Mouse (Mus musculus): ENCODE results near the gene Tril. TPM values are rescaled to one million over a fixed set of nuclear protein-coding genes. Genes with fewer than 3 reads are reported as not detected.

Tril gene
- total and polyA plus RNA-seq, 2 experiments from 2014 or later = 25.9 to 55.6 TPM

DNA sequence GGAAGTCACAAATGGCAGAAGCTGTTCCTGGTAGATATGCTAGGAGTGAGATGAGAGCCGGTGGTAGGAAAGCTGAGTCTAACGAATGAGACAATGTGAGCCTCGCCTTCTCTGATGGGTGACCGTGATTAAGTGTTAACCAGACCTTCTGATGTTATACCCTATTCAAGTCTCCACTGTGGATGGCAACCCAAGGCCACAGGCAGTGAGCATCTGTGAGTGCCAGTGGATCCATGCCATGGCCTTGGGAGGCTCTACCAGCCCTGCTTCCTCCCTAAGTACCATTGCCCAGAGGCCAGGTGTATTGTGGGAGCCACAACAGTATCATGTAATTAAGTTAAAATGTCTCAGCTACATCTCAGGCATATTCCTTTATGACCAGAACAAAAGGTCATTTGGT, 17.1 kb downstream of the Tril start:
- no peaks in the 10 kb centered on the region; the same call in 1 of the 2 replicates for H3K27me3 ChIP-seq (ENCODE audit: insufficient read depth, low read length)
- WGBS = 97% methylated on average over 4 of the region's 4 CpGs
- no peak overlapping the region for H3K9ac ChIP-seq (replicated peaks; ENCODE audit: low read length, poor library complexity, severe bottlenecking)
- H3K9me3 ChIP-seq (ENCODE audit: low read length) = no peaks in the 10 kb centered on the region
- no peaks in the 10 kb centered on the region for H3K36me3 ChIP-seq (ENCODE audit: insufficient read depth, low read length)
- H3K4me3 ChIP-seq (ENCODE audit: low read depth, low read length) = no peak overlapping the region
- ATAC-seq (ENCODE audit: low FRiP score) (no peak), DNase-seq (ENCODE audit: low spot score) (no peak)
- no peaks in the 10 kb centered on the region for H3K4me1 ChIP-seq (ENCODE audit: insufficient read depth, low read length)
- H3K27ac ChIP-seq (ENCODE audit: low read depth, low read length) = no peak overlapping the region
- H3K4me2 ChIP-seq (ENCODE audit: low read depth, low read length, poor library complexity, severe bottlenecking) = no peak overlapping the region
- TF ChIP-seq CTCF (IDR thresholded peaks at IDR 0.05) = no peak

DNA sequence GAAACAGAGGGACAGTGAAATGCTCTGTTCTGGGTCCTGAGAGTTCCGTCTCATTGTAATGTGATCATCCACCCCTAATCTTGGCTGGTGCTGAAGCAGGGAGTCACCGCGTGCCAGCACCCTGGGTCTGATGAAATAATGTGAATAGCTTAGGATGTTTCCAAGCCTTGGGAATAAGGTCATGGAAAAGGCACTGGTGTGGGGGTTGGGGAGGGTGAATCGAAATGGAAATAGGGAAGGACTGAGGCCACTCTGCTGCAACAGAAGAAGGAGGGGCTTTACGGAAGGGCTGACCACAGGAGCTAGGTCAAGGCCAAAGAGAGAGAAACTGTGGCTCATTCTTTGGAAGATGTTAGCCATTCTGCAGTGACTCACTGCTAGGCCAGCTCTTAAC, 18.7 kb downstream of the Tril start:
- Histone ChIP-seq H3K9ac (replicated peaks; ENCODE audit: low read length, poor library complexity, severe bottlenecking) (no peak overlapping the region), H3K9me3 (ENCODE audit: low read length) (no peaks in the 10 kb centered on the region), H3K4me2 (ENCODE audit: low read depth, low read length, poor library complexity, severe bottlenecking) (no peak overlapping the region), H3K27ac (ENCODE audit: low read depth, low read length) (no peak overlapping the region), H3K4me1 (ENCODE audit: insufficient read depth, low read length) (no peaks in the 10 kb centered on the region), H3K4me3 (ENCODE audit: low read depth, low read length) (no peak overlapping the region), H3K27me3 (ENCODE audit: insufficient read depth, low read length) (no peaks in the 10 kb centered on the region; the same call in 1 of the 2 replicates), H3K36me3 (ENCODE audit: insufficient read depth, low read length) (no peaks in the 10 kb centered on the region)
- no peak for ATAC-seq (ENCODE audit: low FRiP score)
- peak; percentile 29 for DNase-seq (ENCODE audit: low spot score)
- TF ChIP-seq CTCF (IDR thresholded peaks at IDR 0.05) = no peak
- WGBS = 66% methylated on average over 5 of the region's 5 CpGs

DNA sequence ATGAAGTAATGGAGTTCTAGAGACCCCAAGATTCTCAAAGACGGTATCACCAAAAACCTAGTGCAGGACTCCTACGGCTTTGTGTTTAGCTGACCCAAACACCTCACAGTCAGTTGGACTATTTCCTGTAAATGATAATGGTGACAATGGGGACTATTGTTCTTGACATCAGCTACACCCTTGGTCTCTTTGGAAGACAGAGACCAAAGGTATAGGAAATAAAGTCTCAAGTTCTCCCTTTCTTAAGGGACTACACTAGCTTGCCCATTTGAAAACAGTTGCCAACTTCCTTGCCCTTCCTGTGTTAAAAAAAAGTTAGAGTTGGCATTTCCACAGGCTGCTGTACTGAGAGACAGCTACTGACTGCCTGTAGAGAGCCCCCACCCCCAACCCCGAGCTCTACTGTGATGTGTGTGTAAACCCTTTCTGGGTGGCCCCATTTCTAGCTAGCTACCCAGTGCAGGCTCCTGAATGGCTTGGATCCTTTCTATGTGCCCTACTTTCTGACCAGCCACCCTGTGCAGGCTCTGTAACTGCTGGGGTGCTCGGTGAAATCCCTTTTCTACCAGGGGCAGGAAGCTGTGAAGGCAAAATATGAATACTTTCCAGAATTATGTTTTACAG, 19.2 kb downstream of the Tril start:
- H3K4me3 ChIP-seq (ENCODE audit: low read depth, low read length) = no peak overlapping the region
- H3K27ac ChIP-seq (ENCODE audit: low read depth, low read length) = no peak overlapping the region
- 69% methylated on average over 4 of the region's 4 CpGs for WGBS
- H3K36me3 ChIP-seq (ENCODE audit: insufficient read depth, low read length) = no peaks in the 10 kb centered on the region
- no peaks in the 10 kb centered on the region for H3K4me1 ChIP-seq (ENCODE audit: insufficient read depth, low read length)
- H3K4me2 ChIP-seq (ENCODE audit: low read depth, low read length, poor library complexity, severe bottlenecking) = no peak overlapping the region
- no peaks in the 10 kb centered on the region for H3K9me3 ChIP-seq (ENCODE audit: low read length)
- peak; percentile 60; the same call in 1 of the 2 replicates for ATAC-seq (ENCODE audit: low FRiP score)
- peak; percentile 55 for DNase-seq (ENCODE audit: low spot score)
- H3K27me3 ChIP-seq (ENCODE audit: insufficient read depth, low read length) = no peaks in the 10 kb centered on the region; the same call in 1 of the 2 replicates
- no peak overlapping the region for H3K9ac ChIP-seq (replicated peaks; ENCODE audit: low read length, poor library complexity, severe bottlenecking)
- no peak for TF ChIP-seq CTCF (IDR thresholded peaks at IDR 0.05)

DNA sequence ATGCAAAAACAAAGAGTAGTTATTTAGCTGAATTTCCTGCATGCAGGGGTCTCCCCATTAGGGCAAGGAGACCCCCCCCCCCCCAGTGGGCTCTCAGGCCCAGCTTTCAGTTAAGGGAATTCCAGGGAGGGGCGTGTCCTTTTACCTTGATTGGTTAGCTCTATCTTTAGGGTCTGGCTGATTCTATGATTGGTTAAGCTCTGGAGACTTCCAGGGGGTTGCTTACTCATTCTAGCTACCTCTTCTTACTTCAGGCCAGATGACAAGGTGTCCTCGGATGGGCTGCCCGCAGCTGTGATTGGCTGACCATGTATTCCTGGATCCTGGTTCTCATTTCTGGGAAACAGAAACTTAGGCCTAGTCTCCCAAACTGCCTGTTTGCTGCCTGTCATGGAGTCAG, 21.8 kb downstream of the Tril start:
- Histone ChIP-seq H3K9me3 (ENCODE audit: low read length) (no peaks in the 10 kb centered on the region), H3K9ac (replicated peaks; ENCODE audit: low read length, poor library complexity, severe bottlenecking) (no peak overlapping the region), H3K36me3 (ENCODE audit: insufficient read depth, low read length) (no peaks in the 10 kb centered on the region), H3K27ac (ENCODE audit: low read depth, low read length) (no peak overlapping the region), H3K4me3 (ENCODE audit: low read depth, low read length) (no peak overlapping the region), H3K4me1 (ENCODE audit: insufficient read depth, low read length) (no peaks in the 10 kb centered on the region), H3K27me3 (ENCODE audit: insufficient read depth, low read length) (peaks cover 3% of the 10 kb centered on the region; the same call in 1 of the 2 replicates), H3K4me2 (ENCODE audit: low read depth, low read length, poor library complexity, severe bottlenecking) (no peak overlapping the region)
- ATAC-seq (ENCODE audit: low FRiP score) (no peak), DNase-seq (ENCODE audit: low spot score) (no peak)
- no peak for TF ChIP-seq CTCF (IDR thresholded peaks at IDR 0.05)
- WGBS = 85% methylated on average over 3 of the region's 3 CpGs

DNA sequence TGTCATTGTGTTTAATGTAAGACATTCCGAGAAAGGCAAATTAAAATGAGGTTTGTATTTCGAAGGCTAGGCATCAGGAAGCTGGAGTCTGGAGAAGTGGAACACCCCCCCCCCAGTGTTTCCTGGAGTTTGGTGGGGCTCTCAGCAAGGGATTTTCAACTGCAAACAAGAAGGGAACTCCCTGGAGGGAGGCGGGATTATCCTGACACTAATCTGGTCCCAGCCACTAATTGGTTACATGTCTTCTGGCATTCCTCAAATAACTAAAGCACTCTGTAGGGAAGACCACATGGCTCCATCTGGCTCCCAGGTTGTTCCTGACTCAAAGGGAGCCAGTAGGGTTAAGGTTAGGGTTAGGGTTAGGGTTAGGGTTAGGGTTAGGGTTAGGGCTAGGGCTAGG, 23.8 kb downstream of the Tril start:
- no peak overlapping the region for H3K9ac ChIP-seq (replicated peaks; ENCODE audit: low read length, poor library complexity, severe bottlenecking)
- no peak for ATAC-seq (ENCODE audit: low FRiP score)
- 0 out of 2 replicates have a peak, but pooled peaks cover 3% of the 10 kb centered on the region for H3K27me3 ChIP-seq (ENCODE audit: insufficient read depth, low read length)
- TF ChIP-seq CTCF (IDR thresholded peaks at IDR 0.05) = no peak
- no peak overlapping the region for H3K4me3 ChIP-seq (ENCODE audit: low read depth, low read length)
- no peak overlapping the region for H3K27ac ChIP-seq (ENCODE audit: low read depth, low read length)
- no peak for DNase-seq (ENCODE audit: low spot score)
- no peaks in the 10 kb centered on the region for H3K9me3 ChIP-seq (ENCODE audit: low read length)
- 48% methylated on average over 3 of the region's 3 CpGs for WGBS
- no peaks in the 10 kb centered on the region for H3K4me1 ChIP-seq (ENCODE audit: insufficient read depth, low read length)
- H3K36me3 ChIP-seq (ENCODE audit: insufficient read depth, low read length) = no peaks in the 10 kb centered on the region
- no peak overlapping the region for H3K4me2 ChIP-seq (ENCODE audit: low read depth, low read length, poor library complexity, severe bottlenecking)

DNA sequence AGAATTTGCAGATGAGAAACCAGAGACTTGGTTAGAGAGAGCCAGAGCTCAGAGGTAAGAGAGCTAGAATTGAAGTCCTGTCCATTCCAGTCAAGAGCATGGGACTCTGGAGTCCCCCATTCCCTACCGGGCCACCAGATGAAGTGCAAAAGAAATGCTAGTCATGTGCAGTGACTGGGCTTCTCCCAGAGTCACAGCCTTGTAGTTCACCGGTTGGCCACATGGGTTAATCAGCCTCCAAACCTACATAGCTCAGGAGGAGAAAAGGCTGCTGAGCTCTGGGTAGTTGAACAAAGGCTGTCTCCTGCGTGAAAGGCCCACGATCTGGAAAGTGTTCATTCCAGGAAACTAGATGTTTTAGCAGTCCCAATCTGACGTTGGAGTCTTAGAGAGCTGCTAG, 24.8 kb downstream of the Tril start:
- H3K36me3 ChIP-seq (ENCODE audit: insufficient read depth, low read length) = no peaks in the 10 kb centered on the region
- no peaks in the 10 kb centered on the region for H3K4me1 ChIP-seq (ENCODE audit: insufficient read depth, low read length)
- no peak overlapping the region for H3K4me2 ChIP-seq (ENCODE audit: low read depth, low read length, poor library complexity, severe bottlenecking)
- H3K27ac ChIP-seq (ENCODE audit: low read depth, low read length) = no peak overlapping the region
- H3K9ac ChIP-seq (replicated peaks; ENCODE audit: low read length, poor library complexity, severe bottlenecking) = no peak overlapping the region
- ATAC-seq (ENCODE audit: low FRiP score) = no peak
- H3K27me3 ChIP-seq (ENCODE audit: insufficient read depth, low read length) = 0 out of 2 replicates have a peak, but pooled peaks cover 3% of the 10 kb centered on the region
- no peaks in the 10 kb centered on the region for H3K9me3 ChIP-seq (ENCODE audit: low read length)
- WGBS = 29% methylated on average over 5 of the region's 5 CpGs
- peak; percentile 64 for DNase-seq (ENCODE audit: low spot score)
- H3K4me3 ChIP-seq (ENCODE audit: low read depth, low read length) = no peak overlapping the region
- TF ChIP-seq CTCF (IDR thresholded peaks at IDR 0.05) = peak; percentile 67

Data from midbrain, postnatal 0 days (tissue).